Mouse (Mus musculus) lung, postnatal 0 days (tissue): ENCODE results near the gene Ttll9. TPM values are rescaled to one million over a fixed set of nuclear protein-coding genes. Genes with fewer than 3 reads are reported as not detected.

Experiments used
- ATAC-seq: fragments of 200-750 bp; cut with Nextera tagmentation; 2 replicates; pipeline ENCODE4 v1.8.0; 2017; ENCODE audit warnings: moderate library complexity
- DNase-seq: peaks from one replicate; pipeline ENCODE4 v3.0.0-alpha.2; 2016; ENCODE audit warnings: low spot score
- H3K27ac ChIP-seq: fragments of 300-500 bp; sonication (generic); 2 replicates; pipeline ENCODE4 v1.5.1; 2014; ENCODE audit warnings: antibody characterized with exemption, mild to moderate bottlenecking, low read length, mixed read lengths
- H3K27me3 ChIP-seq: fragments of 300-500 bp; sonication (generic); replicated peaks from 2 replicates; pipeline ENCODE4 v1.6.1; 2014; ENCODE audit warnings: low read length, mixed read lengths; ENCODE audit not compliant: insufficient read depth
- H3K36me3 ChIP-seq: fragments of 300-500 bp; sonication (generic); 2 replicates; pipeline ENCODE4 v1.6.1; 2014; ENCODE audit warnings: low read length, mixed read lengths; ENCODE audit not compliant: insufficient read depth
- H3K4me1 ChIP-seq: fragments of 300-500 bp; sonication (generic); 2 replicates; pipeline ENCODE4 v1.6.1; 2014; ENCODE audit warnings: antibody characterized with exemption, low read depth, low read length, mixed read lengths; ENCODE audit not compliant: insufficient read depth
- H3K4me2 ChIP-seq: fragments of 300-500 bp; sonication (generic); replicated peaks from 2 replicates; pipeline ENCODE4 v1.6.1; 2014; ENCODE audit warnings: low read depth, mild to moderate bottlenecking, low read length, moderate library complexity, mixed read lengths
- H3K4me3 ChIP-seq: fragments of 300-500 bp; sonication (generic); 2 replicates; pipeline ENCODE4 v1.5.1; 2014; ENCODE audit warnings: low read depth, low read length
- H3K9ac ChIP-seq: fragments of 300-500 bp; sonication (generic); replicated peaks from 2 replicates; pipeline ENCODE4 v1.6.1; 2014; ENCODE audit warnings: low read depth, mild to moderate bottlenecking
- H3K9me3 ChIP-seq: fragments of 300-500 bp; sonication (generic); 2 replicates; pipeline ENCODE4 v1.6.1; 2016; ENCODE audit warnings: low read length, mixed read lengths
- CTCF ChIP-seq: IDR thresholded peaks from 2 replicates; pipeline ENCODE4 v1.5.1; 2016; ENCODE audit warnings: antibody characterized with exemption, mild to moderate bottlenecking
- EP300 ChIP-seq: IDR thresholded peaks from 2 replicates; pipeline ENCODE4 v1.6.1; 2016; ENCODE audit warnings: antibody characterized with exemption, mild to moderate bottlenecking, control low read depth
- WGBS: fragments of 180-500 bp; shearing (Covaris S2); extraction: QIAGEN DNeasy Blood & Tissue Kit; methylation state at CpG from one replicate; pipeline ENCODE4 v1.1.7; 2014; 5-methylcytosine and 5-hydroxymethylcytosine counted together
- polyA plus RNA-seq: library from polyadenylated mRNA; unstranded; fragments of >200 nt; fragmentation: Nextera tagmentation; extraction: Ambion mirVana; gene quantifications from 2 replicates; pipeline ENCODE4 v1.2.1, GENCODE M21; 2015

The Ttll9 gene
- polyA plus RNA-seq, 1 experiment from 2014 or later: 1.1 TPM

DNA sequence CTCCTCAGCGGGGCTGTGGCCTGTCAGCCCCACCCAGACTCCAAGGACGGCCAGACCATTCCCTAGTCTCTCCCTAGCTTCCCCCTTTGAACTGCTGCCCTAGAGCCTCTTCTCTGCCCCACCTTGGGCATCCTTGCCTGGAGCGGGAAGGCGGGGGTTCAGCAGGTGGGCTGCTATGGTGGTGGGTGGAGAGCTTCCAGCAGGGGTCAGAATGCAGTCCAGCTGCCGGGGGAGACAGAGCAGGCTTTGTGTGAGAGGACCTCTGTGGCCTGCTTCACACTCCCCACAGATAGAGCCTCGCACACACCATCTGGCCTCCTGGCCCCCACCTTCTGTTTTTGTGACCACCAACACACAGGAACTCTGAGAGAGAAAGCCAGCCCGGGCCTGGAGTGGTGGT is 39.9 kb upstream of the Ttll9 start:
- Histone ChIP-seq H3K36me3 (no peaks in the 10 kb centered on the region), H3K9ac (no peak overlapping the region), H3K4me1 (0 out of 2 replicates have a peak, but pooled peaks cover 3% of the 10 kb centered on the region), H3K4me3 (no peak overlapping the region), H3K9me3 (no peaks in the 10 kb centered on the region), H3K4me2 (no peak overlapping the region), H3K27ac (no peak overlapping the region), H3K27me3 (no peaks in the 10 kb centered on the region)
- TF ChIP-seq EP300 (no peak), CTCF (no peak)
- ATAC-seq (no peak), DNase-seq (no peak)
- 28% methylated on average over 6 of the region's 7 CpGs for WGBS

DNA sequence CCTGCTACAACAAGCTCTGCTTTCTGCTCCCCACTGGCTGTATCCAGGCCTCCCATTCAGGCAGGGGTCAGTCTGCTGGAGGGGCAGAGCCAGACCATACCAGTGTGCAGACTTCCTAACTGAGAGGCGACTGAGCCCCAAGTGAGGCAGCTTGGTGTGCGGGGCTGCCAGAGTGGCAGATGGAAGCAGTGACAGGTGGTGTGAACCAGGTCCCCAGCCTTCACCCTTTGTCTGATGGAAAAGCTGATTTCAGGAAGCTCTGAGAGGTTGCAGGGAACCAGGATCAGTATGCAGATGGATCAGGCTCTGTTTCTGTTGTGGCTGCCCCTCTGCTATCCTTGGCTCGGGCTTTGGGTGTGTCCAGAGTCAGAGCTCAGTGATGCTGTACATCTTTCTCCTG is 38.7 kb upstream of the Ttll9 start:
- DNase-seq (no peak), ATAC-seq (no peak)
- TF ChIP-seq EP300: no peak
- TF ChIP-seq CTCF: no peak
- 79% methylated on average over 3 of the region's 3 CpGs for WGBS
- H3K4me1 ChIP-seq: 0 out of 2 replicates have a peak, but pooled peaks cover 3% of the 10 kb centered on the region
- H3K27ac ChIP-seq: no peak overlapping the region
- H3K36me3 ChIP-seq: no peaks in the 10 kb centered on the region
- H3K4me3 ChIP-seq: no peak overlapping the region
- no peak overlapping the region for H3K4me2 ChIP-seq
- no peak overlapping the region for H3K9ac ChIP-seq
- no peaks in the 10 kb centered on the region for H3K9me3 ChIP-seq
- no peaks in the 10 kb centered on the region for H3K27me3 ChIP-seq

DNA sequence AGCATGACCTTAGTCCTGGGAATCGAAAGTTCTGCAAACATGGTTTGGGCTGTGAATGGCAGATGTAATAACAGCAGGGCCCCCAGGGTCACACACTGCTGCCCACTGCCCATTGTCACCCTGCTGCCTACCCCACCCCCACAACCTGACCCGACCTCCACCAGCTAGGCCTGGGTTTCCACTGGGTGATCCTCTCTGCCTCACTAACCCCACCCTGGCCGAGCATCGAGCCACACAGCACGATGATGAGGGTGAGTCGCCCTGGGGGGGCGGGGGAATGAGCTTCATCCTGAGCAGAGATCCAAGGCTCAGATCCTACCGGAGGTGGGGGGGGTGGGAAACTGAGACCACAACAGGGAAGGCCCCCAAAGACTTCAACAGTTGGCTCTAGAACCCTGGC is 38.2 kb upstream of the Ttll9 start:
- H3K9me3 ChIP-seq: no peaks in the 10 kb centered on the region
- WGBS: 49% methylated on average over 8 of the region's 8 CpGs
- no peak for DNase-seq
- no peak for ATAC-seq
- no peak overlapping the region for H3K27ac ChIP-seq
- 0 out of 2 replicates have a peak, but pooled peaks cover 3% of the 10 kb centered on the region for H3K4me1 ChIP-seq
- H3K36me3 ChIP-seq: no peaks in the 10 kb centered on the region
- H3K4me3 ChIP-seq: no peak overlapping the region
- H3K27me3 ChIP-seq: no peaks in the 10 kb centered on the region
- no peak overlapping the region for H3K4me2 ChIP-seq
- no peak overlapping the region for H3K9ac ChIP-seq
- no peak for TF ChIP-seq EP300
- no peak for TF ChIP-seq CTCF

DNA sequence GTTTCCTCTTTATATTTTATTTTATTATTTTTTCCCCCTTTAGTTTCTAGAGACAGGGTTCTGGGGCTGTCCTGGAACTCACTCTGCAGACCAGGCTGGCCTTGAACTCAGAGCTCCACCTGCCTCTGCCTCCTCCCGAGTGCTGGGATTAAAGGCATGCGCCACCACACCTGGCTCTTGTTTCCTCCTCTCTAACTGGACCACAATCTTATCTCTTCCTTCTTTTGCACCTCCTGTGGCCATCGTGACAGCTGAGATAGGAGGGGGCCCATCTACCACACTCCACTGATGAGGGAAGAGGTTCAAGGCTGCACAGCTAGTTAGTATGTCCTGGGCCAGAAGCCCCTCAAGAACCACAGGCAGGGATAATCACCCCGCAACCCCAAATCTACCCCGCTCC is 37.7 kb upstream of the Ttll9 start:
- no peaks in the 10 kb centered on the region for H3K27me3 ChIP-seq
- H3K4me3 ChIP-seq: no peak overlapping the region
- TF ChIP-seq CTCF (no peak), EP300 (no peak)
- H3K4me1 ChIP-seq: 0 out of 2 replicates have a peak, but pooled peaks cover 3% of the 10 kb centered on the region
- no peak for DNase-seq
- H3K9me3 ChIP-seq: no peaks in the 10 kb centered on the region
- no peak for ATAC-seq
- no peak overlapping the region for H3K4me2 ChIP-seq
- no peak overlapping the region for H3K9ac ChIP-seq
- 67% methylated on average over 5 of the region's 5 CpGs for WGBS
- H3K36me3 ChIP-seq: no peaks in the 10 kb centered on the region
- H3K27ac ChIP-seq: no peak overlapping the region

DNA sequence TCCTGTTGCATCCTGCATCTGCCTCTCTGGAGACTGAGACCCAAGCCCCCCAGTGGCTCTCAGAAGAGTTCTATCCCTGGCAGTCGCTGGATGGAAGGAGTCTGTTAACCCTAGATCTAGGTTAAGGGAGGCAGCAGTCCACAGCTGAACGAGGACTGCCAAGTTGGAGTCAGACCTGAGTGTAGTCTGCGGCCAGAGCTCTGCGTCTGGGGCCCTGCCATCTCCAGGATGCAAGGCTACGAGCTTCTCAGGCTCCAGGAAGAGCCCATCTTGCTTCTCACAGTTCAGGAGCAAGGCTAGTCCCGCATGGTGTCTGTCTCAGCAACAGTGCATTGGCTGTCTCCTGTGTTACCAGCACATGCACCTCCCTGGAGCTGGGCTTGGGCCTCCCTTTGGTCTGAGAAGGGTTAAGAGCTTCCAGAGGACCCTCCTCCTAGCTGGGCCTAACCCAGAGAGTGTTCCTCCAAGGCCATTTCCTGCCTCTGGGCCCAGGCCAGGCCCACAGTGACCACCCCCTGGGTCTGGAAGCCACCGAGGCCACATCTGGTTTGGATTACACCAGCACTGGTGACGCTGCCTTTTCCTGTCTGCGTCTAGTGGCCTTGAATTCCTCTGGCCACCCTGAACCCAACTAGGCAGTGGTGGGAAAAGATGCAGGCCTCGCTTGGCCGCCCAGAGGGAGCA is 37.0 kb upstream of the Ttll9 start:
- H3K4me3 ChIP-seq: no peak overlapping the region
- no peaks in the 10 kb centered on the region for H3K36me3 ChIP-seq
- peak; percentile 77 for DNase-seq
- peak; percentile 77 for ATAC-seq
- H3K27me3 ChIP-seq: no peaks in the 10 kb centered on the region
- H3K9me3 ChIP-seq: no peaks in the 10 kb centered on the region
- TF ChIP-seq CTCF (no peak), EP300 (no peak)
- WGBS: 37% methylated on average over 11 of the region's 11 CpGs
- H3K4me1 ChIP-seq: 0 out of 2 replicates have a peak, but pooled peaks cover 3% of the 10 kb centered on the region
- no peak overlapping the region for H3K4me2 ChIP-seq
- H3K27ac ChIP-seq: peak overlapping the region; percentile 52
- no peak overlapping the region for H3K9ac ChIP-seq

DNA sequence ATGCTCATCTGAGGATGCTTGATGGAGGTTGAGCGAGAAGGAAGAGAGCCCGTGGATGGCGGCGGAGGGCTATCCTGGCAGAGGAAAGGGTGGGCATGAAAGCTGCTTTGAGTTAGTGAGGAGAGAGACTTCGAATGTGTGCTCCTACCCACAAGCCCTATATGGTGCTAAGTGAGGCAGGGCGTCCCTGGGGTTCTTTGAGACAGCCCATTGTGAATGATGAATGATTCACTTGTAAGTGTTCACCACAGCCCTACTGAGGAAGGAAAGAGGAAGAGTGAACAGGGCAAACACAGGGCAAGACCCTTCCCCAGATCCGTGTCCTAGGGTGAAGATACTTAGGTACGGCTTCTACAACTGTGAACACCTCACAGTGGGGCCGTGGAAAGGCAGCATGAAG is 35.4 kb upstream of the Ttll9 start:
- Histone ChIP-seq H3K27me3 (no peaks in the 10 kb centered on the region), H3K36me3 (no peaks in the 10 kb centered on the region), H3K27ac (no peak overlapping the region), H3K9me3 (no peaks in the 10 kb centered on the region), H3K4me3 (no peak overlapping the region), H3K4me2 (no peak overlapping the region), H3K9ac (no peak overlapping the region), H3K4me1 (0 out of 2 replicates have a peak, but pooled peaks cover 3% of the 10 kb centered on the region)
- TF ChIP-seq EP300 (no peak), CTCF (no peak)
- ATAC-seq (no peak), DNase-seq (no peak)
- WGBS: 65% methylated on average over 9 of the region's 9 CpGs
